Mouse (Mus musculus) G1E (cell line): ENCODE results near the gene Kremen2.

Experiments used
- CTCF ChIP-seq: IDR thresholded peaks from 2 replicates; pipeline ENCODE4 v1.5.1; 2012; ENCODE audit warnings: low read depth, low read length, inconsistent platforms, mixed read lengths
- GATA1 ChIP-seq: IDR thresholded peaks from 2 replicates; pipeline ENCODE4 v1.6.1; 2012; ENCODE audit warnings: borderline replicate concordance, low read length, inconsistent platforms, mixed read lengths
- GATA2 ChIP-seq: IDR thresholded peaks from 2 replicates; pipeline ENCODE4 v1.6.1; 2012; ENCODE audit warnings: low read depth, low read length, inconsistent platforms, borderline replicate concordance
- POLR2AphosphoS5 ChIP-seq: IDR thresholded peaks from 2 replicates; pipeline ENCODE4 v1.6.1; 2012; ENCODE audit warnings: low read depth, low read length, inconsistent platforms; ENCODE audit not compliant: insufficient replicate concordance

GRCm38 (mm10) chr17:23737493-23738445 is 7.9 kb downstream of the Kremen2 start:
- TF ChIP-seq GATA1: no peak
- no peak for TF ChIP-seq CTCF
- TF ChIP-seq GATA2: no peak
- TF ChIP-seq POLR2AphosphoS5: no peak
